Mouse (Mus musculus): ENCODE measurements at regions not wholly inside any gene's neighbourhood (a gene's known extent, or its start where the extent isn't known, plus 50 kb on each side); places are given as distances from the start of the nearest gene placed in this dataset.

- no peak for ATAC-seq (replicated peaks; ENCODE audit: low FRiP score, low TSS enrichment, poor library complexity, severe bottlenecking)
Measured at GRCm38 (mm10) chr1:14460811-14461210, 1632.3 kb downstream of the 4930444P10Rik start.

GRCm38 (mm10) chr1:14429326-14429725, 1663.8 kb downstream of the 4930444P10Rik start:
- ATAC-seq (replicated peaks; ENCODE audit: low FRiP score, low TSS enrichment, poor library complexity, severe bottlenecking), result no peak

GRCm38 (mm10) chr1:14421030-14421429, 1672.1 kb downstream of the 4930444P10Rik start:
- no peak for ATAC-seq (replicated peaks; ENCODE audit: low FRiP score, low TSS enrichment, poor library complexity, severe bottlenecking)

DNA sequence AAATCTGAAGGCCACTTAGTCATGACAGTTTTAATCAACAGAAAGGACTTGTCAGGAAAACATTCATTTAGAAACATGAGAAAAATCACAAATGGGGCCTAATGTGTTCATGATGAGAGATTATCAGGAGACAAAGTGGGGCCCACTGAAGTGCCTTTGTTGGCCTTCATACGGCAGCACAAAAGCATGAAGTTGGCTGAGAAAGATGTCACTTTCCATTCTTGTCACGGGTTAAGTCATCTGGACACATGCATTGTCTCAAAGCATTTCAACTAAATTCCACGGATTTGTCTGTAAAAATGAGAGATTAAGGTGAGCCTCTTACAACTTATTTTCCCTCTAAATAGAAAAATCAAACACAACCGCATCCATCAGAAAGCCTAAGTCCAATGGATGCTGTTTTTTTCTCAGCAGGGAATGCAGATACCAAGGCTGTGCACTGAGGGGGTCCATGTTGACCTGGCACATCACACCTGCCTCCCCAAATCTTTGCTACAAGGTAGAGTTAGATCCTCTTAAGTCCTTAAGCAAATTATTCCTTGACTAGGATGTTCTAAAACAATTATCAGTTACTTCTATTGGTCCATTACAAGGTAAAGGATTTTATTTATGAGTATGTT, 1679.2 kb downstream of the 4930444P10Rik start:
- ATAC-seq (replicated peaks; ENCODE audit: low FRiP score, low TSS enrichment, poor library complexity, severe bottlenecking), result no peak

- ATAC-seq (replicated peaks; ENCODE audit: low FRiP score, low TSS enrichment, poor library complexity, severe bottlenecking), result no peak
Measured at GRCm38 (mm10) chr1:14369957-14370833, 1722.9 kb downstream of the 4930444P10Rik start.

GRCm38 (mm10) chr1:14359998-14360640, 1733.0 kb downstream of the 4930444P10Rik start:
- ATAC-seq (replicated peaks; ENCODE audit: low FRiP score, low TSS enrichment, poor library complexity, severe bottlenecking), result no peak

Measured in megakaryocyte-erythroid progenitor cell, adult 5-6 weeks (primary cell).